17 mouse cellular contexts compared by ENCODE assay signal in the genomic region with DNA sequence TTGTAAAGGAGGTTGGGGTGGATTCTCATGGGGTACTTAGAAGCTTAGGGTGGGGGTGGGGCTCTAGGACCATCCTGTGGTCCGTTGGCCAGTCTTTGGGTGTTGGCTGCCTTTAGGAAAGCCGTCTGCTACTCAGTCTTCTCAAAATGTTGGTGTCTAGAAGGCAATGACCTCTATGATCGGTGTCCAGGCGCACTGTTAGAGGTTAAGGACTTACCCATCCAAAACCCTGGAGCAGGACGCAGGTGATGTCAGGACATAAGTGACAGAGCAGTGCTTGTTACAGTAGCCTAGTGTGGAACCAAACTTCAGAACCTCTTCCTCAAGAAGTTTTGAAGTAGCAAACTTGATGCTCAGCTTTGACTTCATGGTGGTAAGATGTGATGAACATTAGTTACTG.
"Had no signal": no experiment of that assay in that cellular context is flagged by ENCODE, and none has a peak within 500 bp of the region (broad histone marks: within the 10 kb centered on the region; RNA-seq: fewer than 3 reads in every experiment).

No protein-coding gene starts in this region.

- H3K9ac ChIP-seq: liver, embryonic 15.5 days; liver, postnatal 0 days; lung, embryonic 15.5 days; midbrain, embryonic 12.5 days; neural tube, embryonic 12.5 days; stomach, embryonic 15.5 days had no signal

- H3K36me3 ChIP-seq: liver, embryonic 15.5 days; lung, embryonic 15.5 days; midbrain, embryonic 12.5 days; neural tube, embryonic 12.5 days; stomach, embryonic 15.5 days had no signal

- H3K27ac ChIP-seq: liver, embryonic 15.5 days; lung, embryonic 15.5 days; macrophage; midbrain, embryonic 12.5 days; neural tube, embryonic 12.5 days; stomach, embryonic 15.5 days had no signal

- DNase-seq: liver, postnatal 0 days; lung, adult 2 months; lung, postnatal 14 days; lung, postnatal 36 days; midbrain, embryonic 14.5 days; right cerebral cortex, postnatal 14 days; thymus, adult 18-20 months; thymus, postnatal 14 days; thymus, postnatal 36 days had no signal

- ATAC-seq: liver, postnatal 0 days; lung, postnatal 0 days had no signal

- H3K27me3 ChIP-seq: liver, embryonic 15.5 days; lung, embryonic 15.5 days; megakaryocyte, embryonic 14.5 days; midbrain, embryonic 12.5 days; neural tube, embryonic 12.5 days; stomach, embryonic 15.5 days had no signal

- H3K9me3 ChIP-seq: liver, embryonic 15.5 days; lung, embryonic 15.5 days; midbrain, embryonic 12.5 days; neural tube, embryonic 12.5 days; stomach, embryonic 15.5 days had no signal

- H3K4me2 ChIP-seq: liver, embryonic 15.5 days; lung, embryonic 15.5 days; midbrain, embryonic 12.5 days; neural tube, embryonic 12.5 days; stomach, embryonic 15.5 days had no signal

- H3K4me1 ChIP-seq: liver, embryonic 15.5 days; lung, embryonic 15.5 days; megakaryocyte, embryonic 14.5 days; midbrain, embryonic 12.5 days; neural tube, embryonic 12.5 days; stomach, embryonic 15.5 days had no signal

- H3K4me3 ChIP-seq: liver, embryonic 15.5 days; lung, embryonic 15.5 days; megakaryocyte, embryonic 14.5 days; midbrain, embryonic 12.5 days; neural tube, embryonic 12.5 days; stomach, embryonic 15.5 days had no signal
